Mouse (Mus musculus) testis, adult 2 months (tissue): ENCODE data around the gene Polr1c.

Experiments used
- CTCF ChIP-seq: fragments of 200-500 bp; IDR thresholded peaks from 2 replicates; pipeline ENCODE4 v1.5.1; 2012; ENCODE audit warnings: low read depth, mild to moderate bottlenecking, inconsistent platforms, low read length, moderate library complexity; ENCODE audit not compliant: control insufficient read depth, insufficient read depth, insufficient replicate concordance
- POLR2A ChIP-seq: fragments of 200-500 bp; IDR thresholded peaks from 2 replicates; pipeline ENCODE4 v1.6.1; 2012; ENCODE audit warnings: low read depth, mild to moderate bottlenecking, inconsistent platforms, low read length, moderate library complexity; ENCODE audit not compliant: control insufficient read depth

DNA sequence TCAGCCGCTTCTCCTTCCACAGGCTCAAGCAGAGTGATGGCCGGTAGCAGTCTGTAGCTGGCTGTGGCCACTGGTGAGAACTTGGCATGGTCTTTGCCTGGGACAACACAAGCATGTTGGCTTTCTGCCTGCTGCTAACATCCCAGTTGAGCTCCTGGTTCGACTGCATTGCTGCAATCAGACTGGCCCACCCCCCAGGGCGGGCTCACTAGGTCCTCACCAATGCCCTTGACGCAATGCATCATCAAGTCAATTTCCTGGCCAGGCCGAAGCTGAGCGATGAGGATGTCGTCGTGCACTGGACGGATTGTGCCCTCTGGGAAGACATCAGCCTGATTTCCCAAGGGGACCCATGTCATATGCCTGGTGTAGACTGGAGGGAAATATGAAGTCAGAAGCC, 3.3 kb downstream of the Polr1c start:
- TF ChIP-seq CTCF (no peak), POLR2A (no peak)
